Mouse (Mus musculus) E14TG2a.4 (cell line): Measurements from ENCODE around the gene Fam184a.

Source experiments
- H3K27me3 ChIP-seq: 2 replicates; pipeline ENCODE4 v1.6.1; 2014; ENCODE audit warnings: low read length, control low read depth; ENCODE audit not compliant: insufficient read depth
- H3K36me3 ChIP-seq: 2 replicates; pipeline ENCODE4 v1.6.1; 2014; ENCODE audit warnings: low read length, control low read depth; ENCODE audit not compliant: insufficient read depth
- H3K4me1 ChIP-seq: replicated peaks from 2 replicates; pipeline ENCODE4 v1.6.1; 2014; ENCODE audit warnings: low read depth, low read length, control low read depth
- H3K4me3 ChIP-seq: replicated peaks from 2 replicates; pipeline ENCODE4 v1.5.1; 2014; ENCODE audit warnings: mild to moderate bottlenecking, low read length
- H3K9me3 ChIP-seq: 2 replicates; pipeline ENCODE4 v1.6.1; 2014; ENCODE audit warnings: low read length, control low read depth
- CTCF ChIP-seq: conservative IDR thresholded peaks from 2 replicates; pipeline ENCODE4 v1.5.1; 2014; ENCODE audit warnings: low read length
- NANOG ChIP-seq: IDR thresholded peaks from 2 replicates; pipeline ENCODE4 v1.6.1; 2014; ENCODE audit warnings: borderline replicate concordance, low read length, mixed read lengths
- POU5F1 ChIP-seq: IDR thresholded peaks from 2 replicates; pipeline ENCODE4 v1.6.1; 2014; ENCODE audit warnings: low read length, borderline replicate concordance

Fam184a gene

GRCm38 (mm10) chr10:53728883-53729282 is 22.0 kb downstream of the Fam184a start:
- H3K4me1 ChIP-seq = no peaks in the 10 kb centered on the region
- H3K4me3 ChIP-seq = no peak overlapping the region
- H3K27me3 ChIP-seq = no peaks in the 10 kb centered on the region
- no peaks in the 10 kb centered on the region for H3K36me3 ChIP-seq
- no peak for TF ChIP-seq CTCF
- TF ChIP-seq POU5F1 = no peak
- no peak for TF ChIP-seq NANOG
- H3K9me3 ChIP-seq = no peaks in the 10 kb centered on the region

GRCm38 (mm10) chr10:53725301-53725700 is 25.6 kb downstream of the Fam184a start:
- Histone ChIP-seq H3K4me1 (no peaks in the 10 kb centered on the region), H3K9me3 (peaks cover 6% of the 10 kb centered on the region), H3K27me3 (no peaks in the 10 kb centered on the region), H3K36me3 (no peaks in the 10 kb centered on the region), H3K4me3 (no peak overlapping the region)
- TF ChIP-seq POU5F1 (no peak), CTCF (no peak), NANOG (no peak)

- TF ChIP-seq CTCF (no peak), POU5F1 (no peak), NANOG (no peak)
Measured at GRCm38 (mm10) chr10:53704516-53704915, 46.4 kb downstream of the Fam184a start.

GRCm38 (mm10) chr10:53698531-53698930 is 52.4 kb downstream of the Fam184a start:
- Histone ChIP-seq H3K36me3 (no peaks in the 10 kb centered on the region), H3K4me3 (no peak overlapping the region), H3K27me3 (peaks cover 8% of the 10 kb centered on the region; the same call in 1 of the 2 replicates), H3K4me1 (no peaks in the 10 kb centered on the region), H3K9me3 (0 out of 2 replicates have a peak, but pooled peaks cover 3% of the 10 kb centered on the region)
- TF ChIP-seq CTCF (no peak), POU5F1 (no peak), NANOG (no peak)

More at GRCm38 (mm10) chr10:53704516-53704915, 46.4 kb downstream of the Fam184a start:
- Histone ChIP-seq H3K27me3 (no peaks in the 10 kb centered on the region), H3K9me3 (0 out of 2 replicates have a peak, but pooled peaks cover 3% of the 10 kb centered on the region), H3K4me1 (no peaks in the 10 kb centered on the region), H3K36me3 (no peaks in the 10 kb centered on the region), H3K4me3 (no peak overlapping the region)

- H3K27me3 ChIP-seq = peaks cover 8% of the 10 kb centered on the region; the same call in 1 of the 2 replicates
- H3K9me3 ChIP-seq = no peaks in the 10 kb centered on the region
- no peak for TF ChIP-seq POU5F1
Measured at GRCm38 (mm10) chr10:53694757-53695156, 56.2 kb downstream of the Fam184a start.

GRCm38 (mm10) chr10:53691263-53691662 is 59.7 kb downstream of the Fam184a start:
- H3K4me3 ChIP-seq = no peak overlapping the region
- H3K27me3 ChIP-seq = peaks cover 3% of the 10 kb centered on the region; the same call in 1 of the 2 replicates
- H3K9me3 ChIP-seq = no peaks in the 10 kb centered on the region

More at GRCm38 (mm10) chr10:53694757-53695156, 56.2 kb downstream of the Fam184a start:
- Histone ChIP-seq H3K4me3 (no peak overlapping the region), H3K36me3 (no peaks in the 10 kb centered on the region), H3K4me1 (no peaks in the 10 kb centered on the region)

GRCm38 (mm10) chr10:53688952-53689584 is 61.9 kb downstream of the Fam184a start:
- no peak overlapping the region for H3K4me3 ChIP-seq
- H3K36me3 ChIP-seq = no peaks in the 10 kb centered on the region
- H3K9me3 ChIP-seq = no peaks in the 10 kb centered on the region
- TF ChIP-seq NANOG (no peak), CTCF (no peak), POU5F1 (no peak)
- no peaks in the 10 kb centered on the region for H3K4me1 ChIP-seq
- H3K27me3 ChIP-seq = no peaks in the 10 kb centered on the region

More at GRCm38 (mm10) chr10:53691263-53691662, 59.7 kb downstream of the Fam184a start:
- TF ChIP-seq NANOG = no peak
- no peak for TF ChIP-seq POU5F1
- no peak for TF ChIP-seq CTCF
- no peaks in the 10 kb centered on the region for H3K36me3 ChIP-seq
- H3K4me1 ChIP-seq = no peaks in the 10 kb centered on the region

GRCm38 (mm10) chr10:53688533-53688932 is 62.4 kb downstream of the Fam184a start:
- Histone ChIP-seq H3K36me3 (no peaks in the 10 kb centered on the region), H3K27me3 (no peaks in the 10 kb centered on the region), H3K4me1 (no peaks in the 10 kb centered on the region), H3K4me3 (no peak overlapping the region), H3K9me3 (no peaks in the 10 kb centered on the region)
- TF ChIP-seq CTCF (no peak), NANOG (no peak), POU5F1 (no peak)

- Histone ChIP-seq H3K4me3 (no peak overlapping the region), H3K4me1 (no peaks in the 10 kb centered on the region), H3K27me3 (no peaks in the 10 kb centered on the region), H3K9me3 (no peaks in the 10 kb centered on the region), H3K36me3 (no peaks in the 10 kb centered on the region)
- no peak for TF ChIP-seq CTCF
- TF ChIP-seq POU5F1 = no peak
- TF ChIP-seq NANOG = no peak
Measured at GRCm38 (mm10) chr10:53687888-53688287, 63.0 kb downstream of the Fam184a start.
